Mouse (Mus musculus) midbrain, embryonic 11.5 days (tissue): ENCODE measurements around the gene Igsf9. TPM values are rescaled to one million over a fixed set of nuclear protein-coding genes. Genes with fewer than 3 reads are reported as not detected.

Source experiments
- ATAC-seq: fragments of 200-750 bp; cut with Nextera tagmentation; 2 replicates; pipeline ENCODE4 v1.8.0; 2017; ENCODE audit warnings: moderate TSS enrichment, moderate library complexity; ENCODE audit not compliant: low FRiP score
- DNase-seq: peaks from one replicate; pipeline ENCODE4 v3.0.0; 2015; ENCODE audit warnings: low spot score; ENCODE audit errors: missing footprints
- H3K27ac ChIP-seq: fragments of 300-500 bp; sonication (generic); 2 replicates; pipeline ENCODE4 v1.5.1; 2014; ENCODE audit warnings: low read depth, low read length
- H3K27me3 ChIP-seq: fragments of 300-500 bp; sonication (generic); 2 replicates; pipeline ENCODE4 v1.6.1; 2014; ENCODE audit warnings: mild to moderate bottlenecking, low read length, moderate library complexity, mixed read lengths; ENCODE audit not compliant: control insufficient read depth, insufficient read depth
- H3K36me3 ChIP-seq: fragments of 300-500 bp; sonication (generic); 2 replicates; pipeline ENCODE4 v1.6.1; 2014; ENCODE audit warnings: mild to moderate bottlenecking, low read length, moderate library complexity, mixed read lengths; ENCODE audit not compliant: control insufficient read depth, insufficient read depth
- H3K4me1 ChIP-seq: fragments of 300-500 bp; sonication (generic); 2 replicates; pipeline ENCODE4 v1.6.1; 2014; ENCODE audit warnings: low read length; ENCODE audit not compliant: control insufficient read depth, insufficient read depth
- H3K4me2 ChIP-seq: fragments of 300-500 bp; sonication (generic); 2 replicates; pipeline ENCODE4 v1.6.1; 2014; ENCODE audit warnings: mild to moderate bottlenecking, moderate library complexity
- H3K4me3 ChIP-seq: fragments of 300-500 bp; sonication (generic); 2 replicates; pipeline ENCODE4 v1.5.1; 2014; ENCODE audit warnings: low read depth, low read length
- H3K9ac ChIP-seq: fragments of 300-500 bp; sonication (generic); 2 replicates; pipeline ENCODE4 v1.6.1; 2014; ENCODE audit warnings: low read length
- H3K9me3 ChIP-seq: fragments of 300-500 bp; sonication (generic); 2 replicates; pipeline ENCODE4 v1.6.1; 2016; ENCODE audit warnings: low read length; ENCODE audit not compliant: control insufficient read depth
- WGBS: fragments of 180-500 bp; shearing (Covaris S2); extraction: QIAGEN DNeasy Blood & Tissue Kit; methylation state at CpG from one replicate; pipeline ENCODE4 v1.1.7; 2014; 5-methylcytosine and 5-hydroxymethylcytosine counted together
- polyA plus RNA-seq: library from polyadenylated mRNA; unstranded; fragments of >200 nt; fragmentation: Nextera tagmentation; extraction: Ambion mirVana; gene quantifications from 2 replicates; pipeline ENCODE4 v1.2.1, GENCODE M21; 2014

Gene Igsf9
- polyA plus RNA-seq, 1 experiment from 2014 or later: 49.7 TPM

DNA sequence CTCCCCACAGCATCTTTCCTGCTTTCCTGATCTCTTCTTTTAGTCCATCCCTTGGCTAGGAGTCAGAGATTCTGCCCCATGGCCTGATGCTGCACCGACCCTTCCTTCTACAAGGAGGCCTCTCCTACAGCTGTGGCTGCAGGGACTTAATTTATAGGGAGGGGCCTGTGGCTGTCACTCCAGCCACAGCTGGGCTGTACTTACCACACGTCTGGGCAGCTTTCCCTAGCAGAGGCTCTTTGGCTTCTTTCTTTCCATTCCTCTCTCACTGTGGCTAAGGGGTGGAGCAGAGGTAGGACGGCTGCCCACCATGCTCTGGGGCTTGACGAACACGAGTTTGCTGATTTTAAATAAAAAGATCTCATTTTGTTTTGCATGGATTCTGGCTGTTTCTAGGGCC is 25.4 kb downstream of the Igsf9 start:
- H3K4me2 ChIP-seq: no peak overlapping the region
- WGBS: 59% methylated on average over 5 of the region's 5 CpGs
- H3K4me3 ChIP-seq: no peak overlapping the region
- H3K27me3 ChIP-seq: 0 out of 2 replicates have a peak, but pooled peaks cover 2% of the 10 kb centered on the region
- H3K9ac ChIP-seq: no peak overlapping the region
- H3K9me3 ChIP-seq: no peaks in the 10 kb centered on the region
- H3K27ac ChIP-seq: no peak overlapping the region
- DNase-seq (no peak), ATAC-seq (no peak)
- H3K36me3 ChIP-seq: no peaks in the 10 kb centered on the region
- peaks cover 13% of the 10 kb centered on the region for H3K4me1 ChIP-seq

- Histone ChIP-seq H3K4me2 (no peak overlapping the region), H3K9me3 (no peaks in the 10 kb centered on the region), H3K9ac (no peak overlapping the region), H3K27ac (no peak overlapping the region), H3K27me3 (0 out of 2 replicates have a peak, but pooled peaks cover 2% of the 10 kb centered on the region), H3K4me3 (no peak overlapping the region), H3K36me3 (no peaks in the 10 kb centered on the region), H3K4me1 (peaks cover 12% of the 10 kb centered on the region)
- no peak for ATAC-seq
- WGBS: 88% methylated on average over 3 of the region's 3 CpGs
- DNase-seq: no peak
Observed at GRCm38 (mm10) chr1:172507701-172508100, 26.1 kb downstream of the Igsf9 start.

GRCm38 (mm10) chr1:172508172-172508571 is 26.6 kb downstream of the Igsf9 start:
- Histone ChIP-seq H3K9me3 (no peaks in the 10 kb centered on the region), H3K27ac (no peak overlapping the region), H3K9ac (no peak overlapping the region), H3K4me3 (no peak overlapping the region), H3K4me1 (peaks cover 8% of the 10 kb centered on the region), H3K36me3 (no peaks in the 10 kb centered on the region), H3K4me2 (no peak overlapping the region), H3K27me3 (0 out of 2 replicates have a peak, but pooled peaks cover 2% of the 10 kb centered on the region)
- DNase-seq: no peak
- ATAC-seq: no peak
- WGBS: 69% methylated on average over 2 of the region's 2 CpGs

GRCm38 (mm10) chr1:172509235-172509634 is 27.6 kb downstream of the Igsf9 start:
- ATAC-seq: no peak
- 83% methylated on average over 5 of the region's 5 CpGs for WGBS
- H3K4me3 ChIP-seq: no peak overlapping the region
- H3K9ac ChIP-seq: no peak overlapping the region
- no peaks in the 10 kb centered on the region for H3K36me3 ChIP-seq
- H3K27ac ChIP-seq: no peak overlapping the region
- no peak overlapping the region for H3K4me2 ChIP-seq
- no peaks in the 10 kb centered on the region for H3K9me3 ChIP-seq
- 0 out of 2 replicates have a peak, but pooled peaks cover 2% of the 10 kb centered on the region for H3K27me3 ChIP-seq
- no peak for DNase-seq
- H3K4me1 ChIP-seq: peaks cover 1% of the 10 kb centered on the region

- no peak overlapping the region for H3K9ac ChIP-seq
- no peak overlapping the region for H3K4me2 ChIP-seq
- no peak overlapping the region for H3K27ac ChIP-seq
- H3K9me3 ChIP-seq: no peaks in the 10 kb centered on the region
- no peaks in the 10 kb centered on the region for H3K4me1 ChIP-seq
- WGBS: 50% methylated on average over 8 of the region's 8 CpGs
- H3K27me3 ChIP-seq: 0 out of 2 replicates have a peak, but pooled peaks cover 2% of the 10 kb centered on the region
- ATAC-seq (no peak), DNase-seq (no peak)
- H3K4me3 ChIP-seq: no peak overlapping the region
- no peaks in the 10 kb centered on the region for H3K36me3 ChIP-seq
Observed at GRCm38 (mm10) chr1:172509983-172510382, 28.4 kb downstream of the Igsf9 start.

DNA sequence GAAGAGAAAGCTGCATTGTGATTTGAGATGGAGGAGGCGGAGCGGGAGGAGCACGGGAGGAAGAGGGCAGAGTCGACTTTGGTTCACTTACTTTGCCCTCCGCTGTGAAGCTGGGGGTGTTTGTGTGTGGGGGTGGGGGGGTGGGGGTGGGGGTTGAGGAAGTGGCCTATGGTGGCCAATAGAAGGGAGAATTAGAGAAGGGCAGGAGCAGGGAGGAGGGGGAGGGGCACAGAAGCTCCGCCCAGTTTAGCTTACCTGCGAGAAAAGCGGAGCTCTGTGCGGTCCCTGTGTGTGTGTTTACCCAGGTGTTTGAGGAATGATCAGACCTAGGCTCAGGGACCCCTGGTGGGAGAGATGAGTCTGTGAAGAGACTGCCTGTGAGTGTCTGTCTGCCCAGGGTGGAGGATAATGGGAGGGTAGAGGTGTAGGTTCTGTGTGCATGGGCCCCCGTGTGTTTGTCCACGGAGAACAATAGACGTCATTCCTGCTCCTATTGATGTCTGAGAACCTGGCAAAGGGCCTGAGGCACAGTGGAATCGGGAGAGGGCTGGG is 28.9 kb downstream of the Igsf9 start:
- H3K27ac ChIP-seq: no peak overlapping the region
- ATAC-seq (peak; percentile 38; the same call in 1 of the 2 replicates), DNase-seq (no peak)
- H3K27me3 ChIP-seq: no peaks in the 10 kb centered on the region
- H3K4me3 ChIP-seq: no peak overlapping the region
- no peak overlapping the region for H3K9ac ChIP-seq
- H3K4me1 ChIP-seq: no peaks in the 10 kb centered on the region
- no peak overlapping the region for H3K4me2 ChIP-seq
- H3K9me3 ChIP-seq: no peaks in the 10 kb centered on the region
- H3K36me3 ChIP-seq: no peaks in the 10 kb centered on the region
- WGBS: 28% methylated on average over 13 of the region's 13 CpGs

GRCm38 (mm10) chr1:172512962-172513361 is 31.4 kb downstream of the Igsf9 start:
- Histone ChIP-seq H3K36me3 (no peaks in the 10 kb centered on the region), H3K9me3 (no peaks in the 10 kb centered on the region), H3K27ac (no peak overlapping the region), H3K4me3 (no peak overlapping the region), H3K4me1 (no peaks in the 10 kb centered on the region), H3K9ac (no peak overlapping the region), H3K4me2 (peak overlapping the region; percentile 15; the same call in 1 of the 2 replicates), H3K27me3 (no peaks in the 10 kb centered on the region)
- no peak for DNase-seq
- 25% methylated on average over 13 of the region's 13 CpGs for WGBS
- no peak for ATAC-seq

GRCm38 (mm10) chr1:172513525-172514212 is 32.1 kb downstream of the Igsf9 start:
- H3K4me1 ChIP-seq: no peaks in the 10 kb centered on the region
- H3K27me3 ChIP-seq: no peaks in the 10 kb centered on the region
- H3K9me3 ChIP-seq: no peaks in the 10 kb centered on the region
- H3K4me2 ChIP-seq: no peak overlapping the region
- H3K4me3 ChIP-seq: no peak overlapping the region
- 83% methylated on average over 17 of the region's 17 CpGs for WGBS
- ATAC-seq: no peak
- no peak for DNase-seq
- H3K9ac ChIP-seq: no peak overlapping the region
- H3K36me3 ChIP-seq: no peaks in the 10 kb centered on the region
- H3K27ac ChIP-seq: no peak overlapping the region

DNA sequence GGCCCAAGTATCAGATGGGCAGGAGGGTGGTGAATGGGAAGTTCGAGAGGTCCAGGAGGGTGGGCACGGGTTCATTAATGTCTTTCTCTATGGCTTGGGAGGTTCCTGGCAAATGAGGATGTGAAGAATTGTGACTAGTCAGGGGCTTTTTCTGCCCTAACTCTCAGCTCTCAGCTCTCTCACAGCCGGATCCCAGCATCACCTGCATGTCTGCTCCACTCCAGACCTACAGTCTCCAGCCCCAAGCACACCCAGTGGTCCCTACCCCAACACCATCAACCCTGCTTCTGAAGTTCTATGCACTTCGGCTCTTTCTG is 32.6 kb downstream of the Igsf9 start:
- no peaks in the 10 kb centered on the region for H3K9me3 ChIP-seq
- H3K4me2 ChIP-seq: no peak overlapping the region
- 81% methylated on average over 4 of the region's 4 CpGs for WGBS
- DNase-seq (no peak), ATAC-seq (no peak)
- H3K27me3 ChIP-seq: no peaks in the 10 kb centered on the region
- H3K9ac ChIP-seq: no peak overlapping the region
- H3K4me3 ChIP-seq: no peak overlapping the region
- H3K27ac ChIP-seq: no peak overlapping the region
- H3K4me1 ChIP-seq: no peaks in the 10 kb centered on the region
- no peaks in the 10 kb centered on the region for H3K36me3 ChIP-seq
